In genomic region chr10:77769727-77770126, GRCm38 (mm10) we compare ENCODE assay signal across 47 mouse cellular contexts. TPM values are rescaled to one million over a fixed set of nuclear protein-coding genes. Genes with fewer than 3 reads are reported as not detected.
"Had no signal": no experiment of that assay in that cellular context is flagged by ENCODE, and none has a peak within 500 bp of the region (broad histone marks: within the 10 kb centered on the region; RNA-seq: fewer than 3 reads in every experiment).

No protein-coding gene starts in this region.

- H3K9ac ChIP-seq: limb, embryonic 12.5 days; limb, embryonic 13.5 days; limb, embryonic 15.5 days; liver, embryonic 12.5 days; liver, embryonic 13.5 days; liver, embryonic 14.5 days; liver, embryonic 15.5 days; liver, postnatal 0 days; lung, embryonic 14.5 days; lung, embryonic 15.5 days; midbrain, embryonic 12.5 days; midbrain, embryonic 13.5 days; midbrain, embryonic 15.5 days; neural tube, embryonic 12.5 days; neural tube, embryonic 13.5 days had no signal

- DNase-seq: left cerebral cortex, postnatal 4 days; liver; liver, embryonic 13.5 days; liver, postnatal 0 days; lung, adult 18-20 months; lung, adult 2 months; lung, embryonic 14.5 days; lung, postnatal 10 days; lung, postnatal 14 days; lung, postnatal 36 days; lung, postnatal 4 days; midbrain, embryonic 14.5 days had no signal

- H3K4me2 ChIP-seq: limb, embryonic 12.5 days; limb, embryonic 13.5 days; limb, embryonic 15.5 days; liver, embryonic 11.5 days; liver, embryonic 12.5 days; liver, embryonic 13.5 days; liver, embryonic 15.5 days; lung, embryonic 14.5 days; lung, embryonic 15.5 days; midbrain, embryonic 11.5 days; midbrain, embryonic 12.5 days; midbrain, embryonic 13.5 days; midbrain, embryonic 15.5 days; neural tube, embryonic 12.5 days; neural tube, embryonic 13.5 days had no signal

- H3K4me3 ChIP-seq: limb, embryonic 10.5 days; limb, embryonic 12.5 days; limb, embryonic 13.5 days; limb, embryonic 15.5 days; liver, embryonic 12.5 days; liver, embryonic 13.5 days; liver, embryonic 15.5 days; lung, embryonic 15.5 days; megakaryocyte, embryonic 14.5 days; midbrain, embryonic 10.5 days; midbrain, embryonic 12.5 days; midbrain, embryonic 13.5 days; midbrain, embryonic 15.5 days; myocyte; neural tube, embryonic 12.5 days; neural tube, embryonic 13.5 days had no signal

- H3K27ac ChIP-seq: limb, embryonic 10.5 days; limb, embryonic 12.5 days; limb, embryonic 13.5 days; limb, embryonic 15.5 days; liver, embryonic 12.5 days; liver, embryonic 13.5 days; liver, embryonic 14.5 days; liver, embryonic 15.5 days; lung, embryonic 15.5 days; macrophage; midbrain, embryonic 10.5 days; midbrain, embryonic 12.5 days; midbrain, embryonic 13.5 days; midbrain, embryonic 15.5 days; neural tube, embryonic 12.5 days; neural tube, embryonic 13.5 days had no signal

- H3K27me3 ChIP-seq: limb, embryonic 12.5 days; limb, embryonic 13.5 days; limb, embryonic 15.5 days; liver, embryonic 12.5 days; liver, embryonic 13.5 days; liver, embryonic 15.5 days; lung, embryonic 15.5 days; midbrain, embryonic 12.5 days; midbrain, embryonic 13.5 days; midbrain, embryonic 15.5 days; neural tube, embryonic 12.5 days; neural tube, embryonic 13.5 days had no signal

- ATAC-seq: liver, embryonic 12.5 days; liver, postnatal 0 days; lung, postnatal 0 days; midbrain, embryonic 13.5 days; midbrain, embryonic 15.5 days; midbrain, embryonic 16.5 days had no signal

- H3K4me1 ChIP-seq: limb, embryonic 12.5 days; limb, embryonic 13.5 days; limb, embryonic 15.5 days; liver, embryonic 12.5 days; liver, embryonic 13.5 days; liver, embryonic 15.5 days; lung, embryonic 15.5 days; megakaryocyte, embryonic 14.5 days; midbrain, embryonic 10.5 days; midbrain, embryonic 12.5 days; midbrain, embryonic 13.5 days; midbrain, embryonic 15.5 days; neural tube, embryonic 12.5 days; neural tube, embryonic 13.5 days had no signal

- H3K9me3 ChIP-seq: limb, embryonic 10.5 days; limb, embryonic 12.5 days; limb, embryonic 13.5 days; limb, embryonic 15.5 days; liver, embryonic 12.5 days; liver, embryonic 13.5 days; liver, embryonic 15.5 days; lung, embryonic 15.5 days; megakaryocyte, embryonic 14.5 days; midbrain, embryonic 10.5 days; midbrain, embryonic 12.5 days; midbrain, embryonic 13.5 days; midbrain, embryonic 15.5 days; neural tube, embryonic 12.5 days; neural tube, embryonic 13.5 days had no signal

- H3K36me3 ChIP-seq: limb, embryonic 10.5 days; limb, embryonic 12.5 days; limb, embryonic 13.5 days; limb, embryonic 15.5 days; liver, embryonic 12.5 days; liver, embryonic 13.5 days; liver, embryonic 15.5 days; lung, embryonic 15.5 days; midbrain, embryonic 10.5 days; midbrain, embryonic 12.5 days; midbrain, embryonic 13.5 days; midbrain, embryonic 15.5 days; neural tube, embryonic 12.5 days; neural tube, embryonic 13.5 days had no signal

RNA-seq across cellular contexts. Expression of gene Gm3238, which starts 1.4 kb away (rescaled TPM):
- total RNA-seq: left cerebral cortex, postnatal 14 days; left cerebral cortex, postnatal 25 days; left cerebral cortex, postnatal 36 days; left cerebral cortex, postnatal 4 days; liver, adult 2 months; megakaryocyte progenitor cell, adult 5-6 weeks; megakaryocyte, adult 5-6 weeks; megakaryocyte-erythroid progenitor cell, adult 5-6 weeks; midbrain, postnatal 0 days; monocyte, adult 5-6 weeks had no signal
- polyA plus RNA-seq: limb, embryonic 10.5 days; limb, embryonic 11.5 days; limb, embryonic 12.5 days; limb, embryonic 13.5 days; limb, embryonic 14.5 days; limb, embryonic 15.5 days; liver, adult 2 months; liver, embryonic 11.5 days; liver, embryonic 12.5 days; liver, embryonic 13.5 days; liver, embryonic 14.5 days; liver, embryonic 15.5 days; liver, embryonic 16.5 days; liver, postnatal 0 days; lung, adult 2 months; lung, embryonic 14.5 days; lung, embryonic 15.5 days; lung, embryonic 16.5 days; lung, postnatal 0 days; macrophage; midbrain, embryonic 10.5 days; midbrain, embryonic 11.5 days; midbrain, embryonic 12.5 days; midbrain, embryonic 13.5 days; midbrain, embryonic 14.5 days; midbrain, embryonic 15.5 days; midbrain, embryonic 16.5 days; midbrain, postnatal 0 days; myocyte; neural tube, embryonic 11.5 days; neural tube, embryonic 12.5 days; neural tube, embryonic 13.5 days had no signal

RNA-seq across cellular contexts. Expression of gene Gm7138, which starts 7.0 kb away (rescaled TPM):
- total RNA-seq: left cerebral cortex, postnatal 14 days; left cerebral cortex, postnatal 25 days; left cerebral cortex, postnatal 36 days; left cerebral cortex, postnatal 4 days; liver, adult 2 months; megakaryocyte progenitor cell, adult 5-6 weeks; megakaryocyte, adult 5-6 weeks; megakaryocyte-erythroid progenitor cell, adult 5-6 weeks; midbrain, postnatal 0 days; monocyte, adult 5-6 weeks had no signal
- polyA plus RNA-seq: limb, embryonic 10.5 days; limb, embryonic 11.5 days; limb, embryonic 12.5 days; limb, embryonic 13.5 days; limb, embryonic 14.5 days; limb, embryonic 15.5 days; liver, adult 2 months; liver, embryonic 11.5 days; liver, embryonic 12.5 days; liver, embryonic 13.5 days; liver, embryonic 14.5 days; liver, embryonic 15.5 days; liver, embryonic 16.5 days; liver, postnatal 0 days; lung, adult 2 months; lung, embryonic 14.5 days; lung, embryonic 15.5 days; lung, embryonic 16.5 days; lung, postnatal 0 days; macrophage; midbrain, embryonic 10.5 days; midbrain, embryonic 11.5 days; midbrain, embryonic 12.5 days; midbrain, embryonic 13.5 days; midbrain, embryonic 14.5 days; midbrain, embryonic 15.5 days; midbrain, embryonic 16.5 days; midbrain, postnatal 0 days; myocyte; neural tube, embryonic 11.5 days; neural tube, embryonic 12.5 days; neural tube, embryonic 13.5 days had no signal

RNA-seq across cellular contexts. Expression of gene Gm3233, which starts 10.2 kb away (rescaled TPM):
- total RNA-seq: left cerebral cortex, postnatal 14 days; left cerebral cortex, postnatal 25 days; left cerebral cortex, postnatal 36 days; left cerebral cortex, postnatal 4 days; liver, adult 2 months; megakaryocyte progenitor cell, adult 5-6 weeks; megakaryocyte, adult 5-6 weeks; megakaryocyte-erythroid progenitor cell, adult 5-6 weeks; midbrain, postnatal 0 days; monocyte, adult 5-6 weeks had no signal
- polyA plus RNA-seq: limb, embryonic 10.5 days; limb, embryonic 11.5 days; limb, embryonic 12.5 days; limb, embryonic 13.5 days; limb, embryonic 14.5 days; limb, embryonic 15.5 days; liver, adult 2 months; liver, embryonic 11.5 days; liver, embryonic 12.5 days; liver, embryonic 13.5 days; liver, embryonic 14.5 days; liver, embryonic 15.5 days; liver, embryonic 16.5 days; liver, postnatal 0 days; lung, adult 2 months; lung, embryonic 14.5 days; lung, embryonic 15.5 days; lung, embryonic 16.5 days; lung, postnatal 0 days; macrophage; midbrain, embryonic 10.5 days; midbrain, embryonic 11.5 days; midbrain, embryonic 12.5 days; midbrain, embryonic 13.5 days; midbrain, embryonic 14.5 days; midbrain, embryonic 15.5 days; midbrain, embryonic 16.5 days; midbrain, postnatal 0 days; myocyte; neural tube, embryonic 11.5 days; neural tube, embryonic 12.5 days; neural tube, embryonic 13.5 days had no signal

RNA-seq across cellular contexts. Expression of gene Gm3250, which starts 12.6 kb away (rescaled TPM):
- total RNA-seq: left cerebral cortex, postnatal 14 days; left cerebral cortex, postnatal 25 days; left cerebral cortex, postnatal 36 days; left cerebral cortex, postnatal 4 days; liver, adult 2 months; megakaryocyte progenitor cell, adult 5-6 weeks; megakaryocyte, adult 5-6 weeks; megakaryocyte-erythroid progenitor cell, adult 5-6 weeks; midbrain, postnatal 0 days; monocyte, adult 5-6 weeks had no signal
- polyA plus RNA-seq: limb, embryonic 10.5 days; limb, embryonic 11.5 days; limb, embryonic 12.5 days; limb, embryonic 13.5 days; limb, embryonic 14.5 days; limb, embryonic 15.5 days; liver, adult 2 months; liver, embryonic 11.5 days; liver, embryonic 12.5 days; liver, embryonic 13.5 days; liver, embryonic 14.5 days; liver, embryonic 15.5 days; liver, embryonic 16.5 days; liver, postnatal 0 days; lung, adult 2 months; lung, embryonic 14.5 days; lung, embryonic 15.5 days; lung, embryonic 16.5 days; lung, postnatal 0 days; macrophage; midbrain, embryonic 10.5 days; midbrain, embryonic 11.5 days; midbrain, embryonic 12.5 days; midbrain, embryonic 13.5 days; midbrain, embryonic 14.5 days; midbrain, embryonic 15.5 days; midbrain, embryonic 16.5 days; midbrain, postnatal 0 days; myocyte; neural tube, embryonic 11.5 days; neural tube, embryonic 12.5 days; neural tube, embryonic 13.5 days had no signal

RNA-seq across cellular contexts. Expression of gene Gm7137, which starts 18.3 kb away (rescaled TPM):
- total RNA-seq: left cerebral cortex, postnatal 14 days; left cerebral cortex, postnatal 25 days; left cerebral cortex, postnatal 36 days; left cerebral cortex, postnatal 4 days; liver, adult 2 months; megakaryocyte progenitor cell, adult 5-6 weeks; megakaryocyte, adult 5-6 weeks; megakaryocyte-erythroid progenitor cell, adult 5-6 weeks; midbrain, postnatal 0 days; monocyte, adult 5-6 weeks had no signal
- polyA plus RNA-seq: limb, embryonic 10.5 days; limb, embryonic 11.5 days; limb, embryonic 12.5 days; limb, embryonic 13.5 days; limb, embryonic 14.5 days; limb, embryonic 15.5 days; liver, adult 2 months; liver, embryonic 11.5 days; liver, embryonic 12.5 days; liver, embryonic 13.5 days; liver, embryonic 14.5 days; liver, embryonic 15.5 days; liver, embryonic 16.5 days; liver, postnatal 0 days; lung, adult 2 months; lung, embryonic 14.5 days; lung, embryonic 15.5 days; lung, embryonic 16.5 days; lung, postnatal 0 days; macrophage; midbrain, embryonic 10.5 days; midbrain, embryonic 11.5 days; midbrain, embryonic 12.5 days; midbrain, embryonic 13.5 days; midbrain, embryonic 14.5 days; midbrain, embryonic 15.5 days; midbrain, embryonic 16.5 days; midbrain, postnatal 0 days; myocyte; neural tube, embryonic 11.5 days; neural tube, embryonic 12.5 days; neural tube, embryonic 13.5 days had no signal
